Mouse (Mus musculus): ENCODE data around the gene Runx1. TPM values are rescaled to one million over a fixed set of nuclear protein-coding genes. Genes with fewer than 3 reads are reported as not detected.

Runx1 gene
- total RNA-seq, 1 experiment: 7.4 TPM

DNA sequence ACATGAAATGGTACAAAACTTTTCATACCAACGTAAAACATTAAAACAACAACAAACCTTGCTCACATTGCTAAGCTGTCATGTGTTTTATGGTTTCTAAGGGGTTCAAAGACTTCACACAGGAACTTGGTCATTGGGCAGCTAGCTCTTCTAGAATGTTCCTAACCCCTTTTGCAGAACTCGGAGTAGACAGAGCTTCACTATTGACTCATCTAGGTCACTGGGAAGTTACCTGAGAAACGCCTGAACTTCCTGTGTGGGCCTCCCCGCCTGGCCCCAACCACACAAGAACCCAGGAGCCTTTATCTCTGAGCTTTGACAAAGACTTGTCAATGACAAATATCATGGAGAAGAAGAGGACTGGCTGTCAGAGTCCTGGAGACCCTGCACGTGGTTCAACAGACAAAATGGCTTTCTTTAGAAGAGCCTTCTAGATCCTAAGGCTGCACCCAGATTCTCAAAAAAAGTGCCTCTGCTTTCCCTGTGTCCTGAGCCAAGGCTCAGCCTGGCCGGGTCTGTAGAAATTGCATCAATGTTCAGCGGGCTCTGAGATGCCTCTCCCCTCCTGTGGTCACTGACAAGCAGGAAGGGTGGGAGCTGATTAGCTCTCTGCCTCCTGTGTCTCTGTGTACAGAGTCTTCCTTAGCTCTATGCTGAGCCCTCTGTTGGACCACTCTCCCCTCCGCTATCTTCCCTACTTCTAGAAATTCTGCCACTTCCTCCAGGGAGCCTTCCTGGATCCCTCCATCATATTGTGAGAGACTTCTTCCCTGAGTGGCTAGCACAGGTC, 7.3 kb downstream of the Runx1 start:
- no peak for TF ChIP-seq ZNF384 (IDR thresholded peaks at IDR 0.05; ENCODE audit: low read depth, low read length)
- no peak for TF ChIP-seq HCFC1 (IDR thresholded peaks at IDR 0.05; ENCODE audit: borderline replicate concordance, insufficient read depth, low read length)
- no peak for TF ChIP-seq MAFK (IDR thresholded peaks at IDR 0.05; ENCODE audit: insufficient read depth, low read depth, low read length)
- no peak for TF ChIP-seq ZC3H11A (IDR thresholded peaks at IDR 0.05; ENCODE audit: borderline replicate concordance, low read depth, low read length)
- TF ChIP-seq CHD2 (IDR thresholded peaks at IDR 0.05; ENCODE audit: low read depth, low read length): no peak
- DNase-seq (ENCODE audit: low read depth, low spot score): no peak
- Histone ChIP-seq H3K36me3 (ENCODE audit: control insufficient read depth, insufficient read depth, low read length, poor library complexity, severe bottlenecking) (no peaks in the 10 kb centered on the region), H3K9ac (ENCODE audit: insufficient read depth, low read depth, low read length, poor library complexity, severe bottlenecking) (no peak overlapping the region), H3K27ac (ENCODE audit: insufficient read depth, low read depth, low read length, poor library complexity, severe bottlenecking) (no peak overlapping the region), H3K4me1 (ENCODE audit: control insufficient read depth in 2 of 2, insufficient read depth in 2 of 2, low read length in 2 of 2, poor library complexity in 1 of 2) (no peaks in the 10 kb centered on the region), H3K9me3 (ENCODE audit: control insufficient read depth, insufficient read depth, low read depth, low read length) (no peaks in the 10 kb centered on the region), H3K4me3 (ENCODE audit: insufficient read depth in 1 of 2, low read depth in 1 of 2, low read length in 2 of 2, poor library complexity in 1 of 2, severe bottlenecking in 1 of 2) (no peak overlapping the region)
- in situ Hi-C loops (cut with MboI; ENCODE audit: low sequenced_read_pairs in 2 of 2, unreplicated experiment in 2 of 2): no loop called here

DNA sequence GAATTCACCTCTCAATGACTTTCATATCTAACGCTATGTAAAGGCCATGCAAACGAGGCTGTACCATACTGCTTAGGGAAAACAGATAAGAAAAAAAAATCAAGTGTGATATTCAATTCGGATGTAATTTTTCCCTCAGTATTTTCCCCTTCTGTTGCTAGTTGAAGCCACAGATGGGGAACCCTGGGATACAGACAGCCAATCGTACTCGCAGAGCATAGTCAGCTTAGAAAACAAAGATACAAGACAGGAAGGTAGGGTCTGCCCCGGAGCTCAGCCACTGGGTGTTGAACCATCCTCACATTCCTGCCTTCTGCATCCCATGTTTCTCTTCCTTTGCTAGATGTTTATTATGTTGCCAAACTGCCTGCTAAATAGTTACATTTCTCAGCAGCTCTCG, 9.9 kb downstream of the Runx1 start:
- in situ Hi-C loops (cut with MboI; ENCODE audit: low sequenced_read_pairs in 2 of 2, unreplicated experiment in 2 of 2): no loop called here
- H3K9ac ChIP-seq (ENCODE audit: insufficient read depth, low read depth, low read length, poor library complexity, severe bottlenecking): no peak overlapping the region
- no peaks in the 10 kb centered on the region for H3K9me3 ChIP-seq (ENCODE audit: control insufficient read depth, insufficient read depth, low read depth, low read length)
- no peak for DNase-seq (ENCODE audit: low read depth, low spot score)
- no peak overlapping the region for H3K27ac ChIP-seq (ENCODE audit: insufficient read depth, low read depth, low read length, poor library complexity, severe bottlenecking)
- H3K4me3 ChIP-seq (ENCODE audit: insufficient read depth in 1 of 2, low read depth in 1 of 2, low read length in 2 of 2, poor library complexity in 1 of 2, severe bottlenecking in 1 of 2): no peak overlapping the region
- TF ChIP-seq ZC3H11A (IDR thresholded peaks at IDR 0.05; ENCODE audit: borderline replicate concordance, low read depth, low read length) (no peak), CHD2 (IDR thresholded peaks at IDR 0.05; ENCODE audit: low read depth, low read length) (no peak), ZNF384 (IDR thresholded peaks at IDR 0.05; ENCODE audit: low read depth, low read length) (no peak), HCFC1 (IDR thresholded peaks at IDR 0.05; ENCODE audit: borderline replicate concordance, insufficient read depth, low read length) (no peak), MAFK (IDR thresholded peaks at IDR 0.05; ENCODE audit: insufficient read depth, low read depth, low read length) (no peak)
- no peaks in the 10 kb centered on the region for H3K36me3 ChIP-seq (ENCODE audit: control insufficient read depth, insufficient read depth, low read length, poor library complexity, severe bottlenecking)
- H3K4me1 ChIP-seq (ENCODE audit: control insufficient read depth in 2 of 2, insufficient read depth in 2 of 2, low read length in 2 of 2, poor library complexity in 1 of 2): no peaks in the 10 kb centered on the region

DNA sequence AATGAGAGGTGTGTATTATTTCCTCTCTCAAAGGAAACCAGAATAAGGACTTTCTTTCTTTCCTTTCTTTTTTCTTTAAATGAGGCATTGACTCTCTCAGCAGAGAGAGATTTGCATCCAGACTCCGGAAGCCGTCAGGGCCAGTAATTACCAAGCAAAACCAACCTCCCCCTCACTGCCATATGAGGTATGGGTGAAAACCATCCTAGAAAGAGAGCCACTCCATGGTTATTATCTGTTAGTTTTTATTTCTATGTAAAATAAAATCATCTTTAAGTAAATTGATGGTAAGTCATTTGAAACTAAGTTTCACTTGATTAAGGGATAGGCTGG, 10.8 kb downstream of the Runx1 start:
- in situ Hi-C loops (cut with MboI; ENCODE audit: low sequenced_read_pairs in 2 of 2, unreplicated experiment in 2 of 2): no loop called here
- Histone ChIP-seq H3K9ac (ENCODE audit: insufficient read depth, low read depth, low read length, poor library complexity, severe bottlenecking) (no peak overlapping the region), H3K4me3 (ENCODE audit: insufficient read depth in 1 of 2, low read depth in 1 of 2, low read length in 2 of 2, poor library complexity in 1 of 2, severe bottlenecking in 1 of 2) (no peak overlapping the region), H3K9me3 (ENCODE audit: control insufficient read depth, insufficient read depth, low read depth, low read length) (no peaks in the 10 kb centered on the region), H3K27ac (ENCODE audit: insufficient read depth, low read depth, low read length, poor library complexity, severe bottlenecking) (no peak overlapping the region), H3K4me1 (ENCODE audit: control insufficient read depth in 2 of 2, insufficient read depth in 2 of 2, low read length in 2 of 2, poor library complexity in 1 of 2) (no peaks in the 10 kb centered on the region), H3K36me3 (ENCODE audit: control insufficient read depth, insufficient read depth, low read length, poor library complexity, severe bottlenecking) (no peaks in the 10 kb centered on the region)
- TF ChIP-seq ZC3H11A (IDR thresholded peaks at IDR 0.05; ENCODE audit: borderline replicate concordance, low read depth, low read length): no peak
- TF ChIP-seq MAFK (IDR thresholded peaks at IDR 0.05; ENCODE audit: insufficient read depth, low read depth, low read length): no peak
- TF ChIP-seq HCFC1 (IDR thresholded peaks at IDR 0.05; ENCODE audit: borderline replicate concordance, insufficient read depth, low read length): no peak
- no peak for TF ChIP-seq CHD2 (IDR thresholded peaks at IDR 0.05; ENCODE audit: low read depth, low read length)
- no peak for TF ChIP-seq ZNF384 (IDR thresholded peaks at IDR 0.05; ENCODE audit: low read depth, low read length)
- DNase-seq (ENCODE audit: low read depth, low spot score): no peak

DNA sequence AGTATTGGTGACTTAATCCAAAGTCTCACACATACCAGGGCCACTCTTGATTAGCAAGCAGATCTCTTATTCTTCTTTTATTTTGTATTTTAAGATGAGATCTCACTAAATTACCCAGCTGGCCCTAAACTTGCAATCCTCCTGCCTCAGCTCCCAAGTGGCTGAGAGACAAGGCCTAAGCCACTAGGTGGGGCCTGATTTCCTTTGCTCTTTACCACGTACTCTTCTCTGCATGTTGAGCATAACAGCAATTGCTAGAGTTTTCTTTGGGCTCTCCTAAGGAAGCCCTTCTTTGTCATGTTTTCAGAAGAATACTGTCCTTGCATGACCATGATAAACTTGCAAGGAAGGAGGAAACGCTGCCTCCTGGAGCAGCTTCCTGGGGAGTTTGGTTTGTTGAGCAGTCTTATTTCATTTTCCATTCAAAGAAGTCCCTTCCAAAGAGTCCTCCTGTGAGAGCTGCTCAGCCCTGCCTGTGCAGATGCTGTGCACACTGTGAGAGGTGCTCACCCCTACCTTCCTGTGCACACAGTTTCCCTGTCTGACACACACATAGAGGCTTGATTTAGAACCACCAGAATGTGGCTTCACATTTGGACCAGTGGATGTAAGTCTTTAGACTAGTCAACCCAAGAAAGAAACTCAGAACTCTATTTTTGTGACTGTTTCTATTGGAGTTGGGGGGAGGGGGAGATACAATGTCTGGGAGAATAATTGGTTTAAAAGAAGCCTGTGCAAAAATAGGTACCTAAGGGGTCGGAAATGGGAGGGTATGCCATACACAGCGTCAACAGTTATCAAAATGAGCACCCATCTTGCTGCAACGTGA, 11.4 kb downstream of the Runx1 start:
- no peaks in the 10 kb centered on the region for H3K4me1 ChIP-seq (ENCODE audit: control insufficient read depth in 2 of 2, insufficient read depth in 2 of 2, low read length in 2 of 2, poor library complexity in 1 of 2)
- no peaks in the 10 kb centered on the region for H3K9me3 ChIP-seq (ENCODE audit: control insufficient read depth, insufficient read depth, low read depth, low read length)
- in situ Hi-C loops (cut with MboI; ENCODE audit: low sequenced_read_pairs in 2 of 2, unreplicated experiment in 2 of 2): no loop called here
- no peak overlapping the region for H3K9ac ChIP-seq (ENCODE audit: insufficient read depth, low read depth, low read length, poor library complexity, severe bottlenecking)
- DNase-seq (ENCODE audit: low read depth, low spot score): no peak
- H3K36me3 ChIP-seq (ENCODE audit: control insufficient read depth, insufficient read depth, low read length, poor library complexity, severe bottlenecking): no peaks in the 10 kb centered on the region
- H3K27ac ChIP-seq (ENCODE audit: insufficient read depth, low read depth, low read length, poor library complexity, severe bottlenecking): no peak overlapping the region
- TF ChIP-seq HCFC1 (IDR thresholded peaks at IDR 0.05; ENCODE audit: borderline replicate concordance, insufficient read depth, low read length) (no peak), CHD2 (IDR thresholded peaks at IDR 0.05; ENCODE audit: low read depth, low read length) (no peak), ZNF384 (IDR thresholded peaks at IDR 0.05; ENCODE audit: low read depth, low read length) (no peak), MAFK (IDR thresholded peaks at IDR 0.05; ENCODE audit: insufficient read depth, low read depth, low read length) (no peak), ZC3H11A (IDR thresholded peaks at IDR 0.05; ENCODE audit: borderline replicate concordance, low read depth, low read length) (no peak)
- no peak overlapping the region for H3K4me3 ChIP-seq (ENCODE audit: insufficient read depth in 1 of 2, low read depth in 1 of 2, low read length in 2 of 2, poor library complexity in 1 of 2, severe bottlenecking in 1 of 2)

All from ES-E14 (cell line).